Mouse (Mus musculus): Measurements from ENCODE around the gene Neurod4. TPM values are rescaled to one million over a fixed set of nuclear protein-coding genes. Genes with fewer than 3 reads are reported as not detected.
A peak's percentile ranks its signal among the peaks of the same experiment; 100 is the strongest.
"Not testable (repeated sequence)": the region's sequence is repeated elsewhere in the genome, so short reads cannot be mapped to it uniquely, and the experiment has no call there.

The Neurod4 gene
- total RNA-seq (2021), result under 1 TPM in 1 of 2 experiments, not detected in 1; 0.19 TPM

DNA sequence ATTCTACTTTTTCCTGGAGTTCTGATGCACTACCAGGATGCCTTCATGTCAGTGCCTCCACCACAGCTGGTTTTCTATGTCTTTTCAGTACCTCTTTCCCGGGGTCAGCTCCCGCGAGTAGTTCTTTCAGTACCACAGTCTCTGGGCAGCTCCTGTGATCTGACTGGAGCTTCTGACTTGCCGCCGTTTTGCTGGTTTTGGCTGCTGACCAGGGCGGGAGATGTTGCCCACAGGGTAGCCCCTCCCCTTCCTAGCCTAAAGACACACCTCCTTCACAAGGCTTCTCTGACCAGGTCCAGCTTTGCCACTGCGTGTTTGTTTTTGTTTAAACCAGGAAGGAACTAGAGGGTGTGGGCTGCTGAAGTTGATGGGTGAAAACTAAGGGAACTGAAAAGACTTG, at the start of gene Neurod4:
TSS of gene Neurod4 (minus strand) at position 175 of the 400 bp plus-strand sequence.
- intact Hi-C loops (cut with DNase I), result no loop called here
- DNase-seq (ENCODE audit: extremely low spot score in 1 of 2, low spot score in 2 of 2), result peak in 1 of 2 experiments; percentile 38

GRCm38 (mm10) chr10:130324243-130324642, 44.2 kb upstream of the Neurod4 start:
- DNase-seq (ENCODE audit: extremely low spot score in 1 of 2, low spot score in 2 of 2), result no peak
- intact Hi-C loops (cut with DNase I), result no loop called here

- intact Hi-C loops (cut with DNase I), result no loop called here
- no peak for DNase-seq (ENCODE audit: extremely low spot score in 1 of 2, low spot score in 2 of 2)
Observed at GRCm38 (mm10) chr10:130322637-130323036, 42.6 kb upstream of the Neurod4 start, which contains the start of gene Tespa1. Gene Tespa1 (plus strand): TSS chr10:130322870.

GRCm38 (mm10) chr10:130322062-130322461, 42.0 kb upstream of the Neurod4 start:
- DNase-seq (ENCODE audit: extremely low spot score in 1 of 2, low spot score in 2 of 2), result no peak
- intact Hi-C loops (cut with DNase I), result no loop called here

- DNase-seq (ENCODE audit: extremely low spot score in 1 of 2, low spot score in 2 of 2), result no peak
- intact Hi-C loops (cut with DNase I), result no loop called here
Observed at GRCm38 (mm10) chr10:130320715-130321114, 40.7 kb upstream of the Neurod4 start.

- intact Hi-C loops (cut with DNase I), result no loop called here
- no peak for DNase-seq (ENCODE audit: extremely low spot score in 1 of 2, low spot score in 2 of 2)
Observed at GRCm38 (mm10) chr10:130318720-130319119, 38.7 kb upstream of the Neurod4 start.

GRCm38 (mm10) chr10:130315846-130316245, 35.8 kb upstream of the Neurod4 start:
- intact Hi-C loops (cut with DNase I), result no loop called here
- no peak for DNase-seq (ENCODE audit: extremely low spot score in 1 of 2, low spot score in 2 of 2)

DNA sequence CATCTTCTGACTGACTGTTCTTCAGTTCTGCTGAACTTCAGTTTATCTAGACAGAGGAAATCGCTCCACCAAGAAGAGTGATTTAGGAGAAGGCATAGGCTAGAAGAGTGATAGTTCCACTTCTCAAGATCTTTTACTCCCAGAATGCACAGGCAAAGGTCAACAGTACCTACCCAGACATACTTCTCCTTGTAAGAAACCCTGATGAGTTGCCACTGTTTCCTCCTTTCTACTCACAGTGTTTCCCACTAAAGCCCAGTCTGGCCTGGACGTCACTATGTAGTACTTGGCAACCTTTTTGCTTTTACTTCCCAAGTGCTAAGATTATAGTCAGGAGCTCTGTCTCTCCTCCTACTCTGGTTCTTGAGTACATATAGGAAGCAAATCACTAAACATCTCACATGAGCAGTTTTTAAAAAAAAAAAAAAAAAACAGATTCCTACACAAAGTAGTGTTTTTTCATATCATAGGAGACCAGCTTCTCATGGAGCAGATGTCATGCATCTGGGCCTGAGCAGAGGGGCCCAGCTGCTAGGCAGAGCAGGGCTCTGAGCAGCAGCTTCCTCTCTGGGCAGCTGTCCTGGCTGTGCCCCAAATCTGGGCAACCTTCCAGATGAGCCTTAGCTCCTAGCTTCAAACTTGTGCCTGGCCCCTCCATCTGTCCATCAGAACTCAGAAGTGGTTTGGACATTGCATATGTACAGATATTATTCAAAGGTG, 34.2 kb upstream of the Neurod4 start:
- peak in 1 of 2 experiments; percentile 31 for DNase-seq (ENCODE audit: extremely low spot score in 1 of 2, low spot score in 2 of 2)
- intact Hi-C loops (cut with DNase I), result no loop called here

DNA sequence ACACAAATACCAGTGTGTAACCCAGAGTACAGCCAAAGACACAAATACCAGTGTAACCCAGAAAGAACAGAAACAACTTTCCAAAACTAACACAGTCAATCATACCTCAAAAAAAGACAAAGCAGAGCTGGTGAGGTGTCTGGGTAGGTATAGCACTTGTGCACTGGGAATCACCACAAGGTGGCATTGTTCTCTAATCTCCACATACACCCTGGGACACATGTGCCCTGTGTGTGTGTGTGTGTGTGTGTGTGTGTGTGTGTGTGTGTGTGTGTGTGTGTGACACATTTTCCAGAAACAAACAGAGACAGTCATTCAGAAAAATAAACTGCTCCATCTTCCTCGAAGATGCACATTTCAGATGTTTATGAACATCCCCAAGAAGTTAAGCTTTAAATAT, 33.5 kb upstream of the Neurod4 start:
- intact Hi-C loops (cut with DNase I), result no loop called here
- DNase-seq (ENCODE audit: extremely low spot score in 1 of 2, low spot score in 2 of 2), result no peak

- DNase-seq (ENCODE audit: extremely low spot score in 1 of 2, low spot score in 2 of 2), result no peak
- intact Hi-C loops (cut with DNase I), result no loop called here
Observed at GRCm38 (mm10) chr10:130311534-130312227, 31.6 kb upstream of the Neurod4 start.

GRCm38 (mm10) chr10:130304138-130304537, 24.1 kb upstream of the Neurod4 start:
- DNase-seq (ENCODE audit: extremely low spot score in 1 of 2, low spot score in 2 of 2); intact Hi-C loops (cut with DNase I): not testable (repeated sequence)

DNA sequence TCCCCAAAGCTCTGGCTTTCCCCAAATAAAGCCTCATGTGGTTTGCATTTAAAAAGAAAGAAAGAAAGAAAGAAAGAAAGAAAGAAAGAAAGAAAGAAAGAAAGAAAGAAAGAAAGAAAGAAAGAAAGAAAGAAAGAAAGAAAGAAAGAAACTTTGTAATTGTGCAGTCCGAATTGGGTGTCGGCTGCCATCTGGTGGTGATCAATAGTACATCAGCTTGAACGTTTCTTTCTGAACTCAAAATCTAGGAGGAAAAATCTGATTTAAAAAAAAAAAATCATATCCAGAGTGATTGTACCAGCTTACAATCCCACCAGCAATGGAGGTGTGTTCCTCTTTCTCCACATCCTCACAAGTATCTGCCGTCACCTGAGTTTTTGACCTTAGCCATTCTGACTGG, 18.7 kb upstream of the Neurod4 start:
- DNase-seq (ENCODE audit: extremely low spot score in 1 of 2, low spot score in 2 of 2), result not testable (repeated sequence)
- intact Hi-C loops (cut with DNase I), result loop anchor here (2.0 kb wide), 1 partner anchor 70 kb away; no protein-coding TSS in a partner anchor

GRCm38 (mm10) chr10:130293741-130294408, 13.8 kb upstream of the Neurod4 start:
- no peak for DNase-seq (ENCODE audit: extremely low spot score in 1 of 2, low spot score in 2 of 2)
- intact Hi-C loops (cut with DNase I), result no loop called here

DNA sequence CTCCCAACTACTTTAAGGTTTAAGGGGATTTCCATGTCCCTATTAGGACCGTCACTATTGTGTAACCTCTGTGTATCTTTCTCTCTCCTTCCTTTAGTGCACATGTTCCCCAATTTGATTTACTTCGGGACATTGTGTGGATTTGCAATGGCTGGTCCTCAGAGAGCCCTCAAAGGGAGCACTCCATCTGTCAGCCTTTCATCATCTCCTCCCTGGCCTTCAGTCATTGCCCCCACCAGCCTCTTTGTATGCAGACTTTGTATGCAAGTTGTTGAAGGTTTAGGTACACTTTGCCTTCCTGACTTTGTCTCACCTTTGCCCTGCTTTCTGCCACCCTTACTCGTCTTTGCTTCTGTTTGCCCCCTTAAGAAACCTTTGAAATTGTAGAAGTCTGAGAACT, 8.0 kb upstream of the Neurod4 start:
- intact Hi-C loops (cut with DNase I), result no loop called here
- DNase-seq (ENCODE audit: extremely low spot score in 1 of 2, low spot score in 2 of 2), result no peak

GRCm38 (mm10) chr10:130287201-130287600, 7.2 kb upstream of the Neurod4 start:
- intact Hi-C loops (cut with DNase I), result no loop called here
- DNase-seq (ENCODE audit: extremely low spot score in 1 of 2, low spot score in 2 of 2), result peak in 1 of 2 experiments; percentile 2

- intact Hi-C loops (cut with DNase I), result no loop called here
- no peak for DNase-seq (ENCODE audit: extremely low spot score in 1 of 2, low spot score in 2 of 2)
Observed at GRCm38 (mm10) chr10:130281982-130282449, 2.0 kb upstream of the Neurod4 start.

GRCm38 (mm10) chr10:130276496-130276895, 3.5 kb downstream of the Neurod4 start:
- intact Hi-C loops (cut with DNase I), result no loop called here
- no peak for DNase-seq (ENCODE audit: extremely low spot score in 1 of 2, low spot score in 2 of 2)

DNA sequence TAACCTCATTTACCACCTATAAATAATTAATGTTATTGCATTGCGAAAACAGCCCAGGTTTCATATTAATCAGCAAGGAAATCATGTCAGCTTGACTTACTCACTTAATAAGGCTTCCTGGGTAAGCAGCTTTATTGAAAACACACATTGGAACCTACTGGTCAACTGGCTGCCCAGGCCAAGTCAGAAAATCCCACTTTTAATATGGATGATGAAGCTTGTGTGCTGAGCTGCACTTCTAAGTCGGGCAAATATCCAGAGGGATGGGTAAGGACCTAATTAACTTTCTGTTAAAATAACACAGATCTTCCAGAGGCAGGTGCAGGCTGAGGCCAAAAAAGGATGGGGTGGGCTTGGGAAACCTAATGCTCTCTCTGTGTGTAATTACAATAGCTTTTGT, 4.3 kb downstream of the Neurod4 start:
- intact Hi-C loops (cut with DNase I), result no loop called here
- DNase-seq (ENCODE audit: extremely low spot score in 1 of 2, low spot score in 2 of 2), result no peak

GRCm38 (mm10) chr10:130263203-130263602, 16.8 kb downstream of the Neurod4 start:
- intact Hi-C loops (cut with DNase I), result no loop called here
- peak; percentile 18 to 26 for DNase-seq (ENCODE audit: extremely low spot score in 1 of 2, low spot score in 2 of 2)
